Mouse (Mus musculus) embryonic fibroblast, embryonic 13.5 days (primary cell): ENCODE results near the gene Mylk3.

ENCODE experiments used
- CTCF ChIP-seq: IDR thresholded peaks from 2 replicates; pipeline ENCODE4 v1.5.1; 2011; ENCODE audit warnings: mild to moderate bottlenecking, control low read depth, low read length, moderate library complexity, borderline replicate concordance; ENCODE audit not compliant: insufficient read depth
- POLR2A ChIP-seq: IDR thresholded peaks from 2 replicates; pipeline ENCODE4 v1.6.1; 2011; ENCODE audit warnings: low read depth, mild to moderate bottlenecking, control low read depth, low read length, moderate library complexity

DNA sequence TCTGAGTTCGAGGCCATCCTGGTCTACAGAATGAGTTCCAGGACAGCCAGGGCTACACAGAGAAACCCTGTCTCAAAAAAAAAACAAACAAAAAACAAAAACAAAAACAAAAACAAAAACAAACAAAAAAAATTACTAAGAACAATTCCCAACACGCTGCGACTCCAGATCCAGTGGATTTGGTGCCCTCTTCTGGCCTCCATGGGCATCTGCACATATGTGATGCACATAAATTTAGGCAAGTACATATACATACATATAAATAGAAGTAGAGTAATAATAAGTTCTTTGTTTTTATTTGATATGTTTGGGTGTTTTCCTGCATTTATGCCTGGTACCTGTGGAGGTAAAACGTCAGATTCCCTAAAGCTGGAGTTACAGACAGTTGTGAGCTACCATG lies 12.4 kb upstream of the Mylk3 start:
- TF ChIP-seq CTCF (no peak), POLR2A (no peak)
